Mouse (Mus musculus): Measurements from ENCODE around the gene 4931428L18Rik. TPM values are rescaled to one million over a fixed set of nuclear protein-coding genes. Genes with fewer than 3 reads are reported as not detected.
"Not testable (repeated sequence)": the region's sequence is repeated elsewhere in the genome, so short reads cannot be mapped to it uniquely, and the experiment has no call there.

The 4931428L18Rik gene
- total RNA-seq, 2 experiments from 2014 or later, result not detected

DNA sequence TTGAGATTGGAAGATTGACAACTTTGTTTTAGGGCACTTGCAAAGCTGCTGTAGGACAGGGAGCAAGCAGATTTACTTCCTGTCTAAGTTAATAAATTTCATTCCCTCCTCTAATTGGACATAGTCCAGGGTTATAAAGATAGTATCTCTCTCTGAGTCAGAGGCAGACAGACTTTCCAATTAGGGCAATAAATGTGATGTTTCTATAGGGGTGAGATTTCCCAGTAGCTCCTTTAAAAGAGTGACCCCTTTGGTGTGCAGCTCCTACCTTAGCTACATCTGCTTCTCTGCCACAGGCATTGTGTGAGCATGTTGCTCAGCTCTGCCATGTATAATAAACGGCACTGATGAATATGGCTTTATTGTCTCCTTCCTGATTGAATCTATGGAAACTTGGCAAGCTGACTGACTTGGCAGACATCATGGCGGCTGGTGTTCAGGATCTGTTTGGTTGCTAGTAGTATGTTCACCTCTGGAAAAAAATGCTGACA lies 163.6 kb downstream of the 4931428L18Rik start:
- DNase-seq, result no peak

DNA sequence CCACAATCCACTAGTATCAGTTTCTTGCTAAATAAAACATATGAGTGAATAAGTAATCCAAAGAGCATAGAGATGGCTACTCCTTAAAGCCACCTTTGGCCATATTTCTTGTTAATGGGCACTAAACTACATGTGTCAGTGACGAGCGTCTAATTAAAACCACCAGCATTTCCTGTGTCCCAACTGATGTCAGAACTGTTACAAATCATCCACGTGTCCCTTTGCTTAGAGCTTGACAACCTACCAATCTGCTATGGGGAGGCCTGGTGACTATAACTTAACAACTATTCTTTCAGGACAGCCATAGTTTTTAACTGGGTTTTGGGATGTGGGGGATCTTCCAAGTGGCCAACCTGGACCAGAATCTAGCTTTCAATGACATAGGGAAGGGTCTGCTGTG lies 164.3 kb downstream of the 4931428L18Rik start:
- no peak for DNase-seq

DNA sequence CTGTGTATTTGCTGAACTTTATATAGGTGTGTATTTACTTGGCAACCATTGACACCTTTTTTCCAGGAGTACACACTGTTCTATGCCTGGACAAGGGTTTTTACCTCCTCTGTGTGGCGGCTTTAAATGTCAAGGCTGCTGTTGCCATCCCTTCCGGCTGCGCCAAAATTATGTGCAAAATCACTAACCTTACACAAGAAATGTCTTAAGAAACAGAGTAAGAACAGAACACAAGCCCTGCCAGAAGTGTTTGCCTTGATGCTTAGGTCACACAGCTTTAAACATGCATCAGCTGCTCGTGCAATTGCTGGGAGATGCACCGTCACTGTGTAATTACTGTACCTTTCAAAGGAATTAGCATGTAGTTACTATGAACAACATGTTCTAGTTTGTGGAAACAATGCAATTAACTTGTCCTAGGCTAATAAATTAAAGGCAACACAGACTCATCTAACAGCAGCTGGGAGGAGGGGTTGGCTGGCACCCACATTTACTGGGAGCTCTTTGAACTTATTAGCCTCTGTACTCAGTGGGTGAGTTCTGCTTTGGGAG lies 171.0 kb downstream of the 4931428L18Rik start:
- DNase-seq, result no peak

GRCm38 (mm10) chr1:31049954-31050652 lies 172.4 kb downstream of the 4931428L18Rik start:
- DNase-seq, result no peak

- DNase-seq, result no peak
Measured at GRCm38 (mm10) chr1:31043208-31043607, 179.3 kb downstream of the 4931428L18Rik start.

- no peak for DNase-seq
Measured at GRCm38 (mm10) chr1:31042793-31043192, 179.7 kb downstream of the 4931428L18Rik start.

DNA sequence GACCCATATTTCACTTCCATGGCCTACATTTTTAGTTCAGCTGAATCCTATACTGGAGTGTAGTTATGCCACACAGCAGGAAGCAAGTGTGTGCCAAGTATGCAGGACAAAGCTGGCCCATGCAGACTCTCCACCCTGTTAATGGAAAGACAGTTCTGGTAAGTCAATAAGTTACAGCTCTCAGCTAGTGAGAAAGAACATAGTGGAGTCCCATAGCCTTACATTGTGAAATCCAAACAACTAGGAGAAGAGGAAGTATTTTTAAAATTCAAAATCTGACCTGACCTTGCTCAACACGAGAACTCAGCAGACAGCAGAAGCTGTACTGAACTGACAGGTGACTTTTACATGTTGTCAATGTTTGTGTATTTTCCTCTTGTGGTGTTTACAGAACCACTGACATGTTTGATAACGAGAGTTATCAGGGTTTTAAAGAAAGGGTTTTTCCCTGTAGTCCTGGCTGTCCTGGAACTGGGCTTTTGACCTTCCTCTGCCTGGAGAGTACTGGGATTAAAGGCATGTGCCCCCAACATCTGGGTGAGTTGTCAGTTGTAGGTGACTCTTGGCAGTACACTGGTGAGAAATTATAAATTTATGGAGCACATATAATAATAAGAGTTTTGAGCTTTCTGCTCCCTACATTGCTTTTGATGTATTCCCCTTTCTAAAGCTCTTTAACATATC lies 188.5 kb downstream of the 4931428L18Rik start:
- DNase-seq, result no peak

DNA sequence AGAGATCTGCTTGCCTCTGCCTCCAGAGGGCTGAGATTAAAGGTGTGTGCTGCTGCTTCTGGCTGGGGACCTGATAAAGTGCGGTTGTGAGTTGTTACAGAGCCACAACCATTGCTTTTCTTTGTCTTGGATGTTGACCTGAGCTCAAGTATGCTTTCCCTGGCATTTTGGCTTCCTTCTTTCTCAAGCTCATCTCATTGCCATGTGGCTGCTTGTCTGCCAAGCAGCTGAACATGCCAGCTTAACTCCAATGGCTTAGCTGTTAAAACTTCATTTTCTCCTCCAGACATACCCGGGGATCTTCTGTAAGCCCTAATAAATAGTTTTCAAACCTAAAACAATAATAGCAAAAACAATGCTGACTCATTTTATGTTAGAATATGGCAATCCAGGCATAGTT lies 190.1 kb downstream of the 4931428L18Rik start:
- no peak for DNase-seq

GRCm38 (mm10) chr1:31023173-31023572 lies 199.3 kb downstream of the 4931428L18Rik start:
- no peak for DNase-seq

DNA sequence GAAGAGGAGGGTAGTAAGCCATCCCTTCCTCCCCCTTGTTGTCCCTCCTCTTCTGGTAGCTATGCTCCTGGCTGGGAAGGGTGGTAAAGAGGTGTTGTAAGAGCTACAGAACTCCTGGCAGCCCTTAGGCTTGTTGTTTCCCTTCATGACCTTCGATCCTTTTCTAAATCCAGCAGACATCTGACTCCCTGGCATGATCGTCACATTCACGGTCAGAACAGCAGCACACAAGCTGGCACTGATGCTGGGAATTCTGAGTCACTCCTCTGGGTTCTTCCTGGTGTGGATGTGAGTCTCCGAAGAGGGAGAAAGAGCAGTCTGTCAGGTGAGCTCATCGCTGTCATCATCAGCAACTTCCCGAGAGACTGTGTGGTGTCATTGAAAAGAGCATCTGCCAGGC lies 203.2 kb downstream of the 4931428L18Rik start:
- no peak for DNase-seq

GRCm38 (mm10) chr1:31017377-31017776 lies 205.1 kb downstream of the 4931428L18Rik start:
- DNase-seq, result no peak

GRCm38 (mm10) chr1:31016068-31016467 lies 206.4 kb downstream of the 4931428L18Rik start:
- no peak for DNase-seq

GRCm38 (mm10) chr1:31015261-31015660 lies 207.2 kb downstream of the 4931428L18Rik start:
- DNase-seq, result no peak

DNA sequence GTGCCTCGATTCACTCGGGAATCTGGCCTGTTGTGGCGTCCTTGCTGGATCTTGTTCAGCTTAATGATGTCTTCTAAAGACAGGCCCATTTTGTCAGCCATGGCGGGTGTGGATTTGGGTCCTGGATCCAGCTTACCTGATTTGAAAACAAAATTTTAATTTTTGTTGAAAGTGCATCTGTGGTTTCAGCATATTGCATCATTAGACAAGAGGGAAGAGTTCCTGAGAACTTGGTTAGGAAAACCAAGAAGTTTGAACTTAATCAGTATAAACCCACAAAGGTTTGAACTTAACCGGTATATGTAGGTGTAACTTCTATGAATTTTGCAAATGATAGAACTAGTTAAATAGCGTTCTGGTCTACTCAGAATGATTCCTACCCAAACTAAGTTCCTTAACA lies 244.6 kb downstream of the 4931428L18Rik start, which contains the start of gene AC153137.1:
Gene AC153137.1 (minus strand): TSS at position 101 of the 400 bp plus-strand sequence.
- DNase-seq, result not testable (repeated sequence)

DNA sequence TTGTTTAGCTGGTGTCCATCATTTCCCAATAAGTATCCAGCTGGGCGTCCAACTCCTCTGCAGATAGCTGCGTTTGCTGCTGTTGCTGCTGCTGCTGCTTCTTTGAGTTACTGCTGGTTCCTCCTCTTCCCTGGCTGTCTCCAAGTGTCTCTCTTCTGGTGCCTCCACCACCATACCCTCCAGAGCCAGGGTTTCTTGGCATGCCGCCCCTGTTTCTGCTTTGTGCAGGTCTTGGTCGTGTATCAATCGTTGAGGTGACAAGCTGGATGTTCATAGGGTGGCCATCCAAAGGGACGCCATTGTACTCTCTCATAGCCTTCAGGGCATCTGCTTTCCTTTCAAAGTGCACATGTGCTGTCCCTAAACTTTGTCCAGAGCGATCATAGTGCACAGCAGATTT lies 245.2 kb downstream of the 4931428L18Rik start:
- DNase-seq, result not testable (repeated sequence)

- no peak for DNase-seq
Measured at GRCm38 (mm10) chr1:30951795-30952194, 270.7 kb downstream of the 4931428L18Rik start.

GRCm38 (mm10) chr1:30950456-30950835 lies 272.0 kb downstream of the 4931428L18Rik start:
- no peak for DNase-seq

GRCm38 (mm10) chr1:30949710-30950455 lies 272.6 kb downstream of the 4931428L18Rik start:
- peak; percentile 96 for DNase-seq

- DNase-seq, result peak; percentile 50 to 55
Measured at GRCm38 (mm10) chr1:30948950-30949639, 273.4 kb downstream of the 4931428L18Rik start.

DNA sequence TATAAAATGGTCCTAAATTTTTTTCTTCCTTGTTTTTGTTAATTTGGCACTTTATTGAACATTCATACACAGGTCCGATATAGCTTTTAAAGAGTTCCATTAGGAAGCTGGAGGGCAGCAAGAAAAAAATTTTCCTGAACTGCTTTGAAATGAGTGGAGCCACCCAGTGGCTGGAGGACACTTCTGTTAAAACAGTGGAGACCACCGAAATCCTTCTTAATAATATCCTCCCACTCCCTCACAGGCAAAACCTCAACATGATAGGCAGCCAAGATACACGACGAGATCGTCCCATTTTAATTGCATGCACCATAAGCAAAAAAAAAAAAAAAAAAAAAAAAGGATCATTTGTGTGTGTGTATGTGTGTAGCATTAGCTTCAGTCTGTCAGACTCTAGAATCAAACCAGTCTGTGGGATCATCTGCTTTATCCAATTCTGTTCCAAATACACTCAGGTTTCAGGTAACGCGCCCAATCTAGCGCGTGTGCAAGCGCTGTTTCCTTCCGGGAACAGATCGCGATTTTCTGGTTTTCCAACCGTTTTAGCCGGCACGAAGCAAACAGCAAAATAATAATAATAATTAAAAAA lies 274.0 kb downstream of the 4931428L18Rik start:
- no peak for DNase-seq
